Comparison of ENCODE assay signal across 9 mouse cellular contexts in genomic region chr10:60195087-60195486, GRCm38 (mm10). TPM values are rescaled to one million over a fixed set of nuclear protein-coding genes. Genes with fewer than 3 reads are reported as not detected.
A peak's percentile ranks its signal among the peaks of the same experiment; 100 is the strongest.
DNase-seq lines count a peak whose midpoint lies in the region; ATAC-seq and TF ChIP-seq lines count a peak whose summit lies in the region.
"Had no signal": no experiment of that assay in that cellular context is flagged by ENCODE, and none has a peak within 500 bp of the region (broad histone marks: within the 10 kb centered on the region; RNA-seq: fewer than 3 reads in every experiment).

No protein-coding gene starts in this region.

- H3K4me1 ChIP-seq in heart, embryonic 10.5 days, result peaks cover 31% of the 10 kb centered on the region
- peaks cover 3% of the 10 kb centered on the region for H3K4me1 ChIP-seq in heart, adult 2 months (ENCODE audit: control insufficient read depth, insufficient read depth, low read length)
- H3K4me1 ChIP-seq in forebrain, postnatal 0 days (ENCODE audit: insufficient read depth), result peaks cover 20% of the 10 kb centered on the region; the same call in 1 of the 2 replicates
- H3K4me1 ChIP-seq in midbrain, embryonic 16.5 days (ENCODE audit: control insufficient read depth, insufficient read depth, low read length), result peaks cover 23% of the 10 kb centered on the region; the same call in 1 of the 2 replicates

- no peaks in the 10 kb centered on the region for H3K36me3 ChIP-seq in heart, embryonic 10.5 days
- H3K36me3 ChIP-seq in heart, adult 2 months (ENCODE audit: control insufficient read depth, insufficient read depth, low read length), result no peaks in the 10 kb centered on the region
- no peaks in the 10 kb centered on the region for H3K36me3 ChIP-seq in forebrain, postnatal 0 days (ENCODE audit: insufficient read depth)
- H3K36me3 ChIP-seq in midbrain, embryonic 16.5 days (ENCODE audit: control insufficient read depth, insufficient read depth, low read length), result no peaks in the 10 kb centered on the region

- H3K4me3 ChIP-seq in heart, embryonic 10.5 days, result no peak overlapping the region
- no peak overlapping the region for H3K4me3 ChIP-seq in heart, adult 2 months
- no peak overlapping the region for H3K4me3 ChIP-seq in forebrain, postnatal 0 days (ENCODE audit: low read depth, low read length)
- H3K4me3 ChIP-seq in midbrain, embryonic 16.5 days (ENCODE audit: low read depth, low read length), result no peak overlapping the region
- H3K4me3 ChIP-seq: erythroblast, embryonic 14.5 days had no signal

- H3K9ac ChIP-seq in heart, adult 2 months (ENCODE audit: low read depth, low read length), result no peak overlapping the region
- no peak overlapping the region for H3K9ac ChIP-seq in forebrain, postnatal 0 days
- H3K9ac ChIP-seq in midbrain, embryonic 16.5 days (ENCODE audit: low read depth, low read length), result no peak overlapping the region

- TF ChIP-seq EP300 in heart, adult 2 months (IDR thresholded peaks at IDR 0.05; ENCODE audit: insufficient read depth, low read depth, low read length), result no peak

- peak overlapping the region; percentile 36; the same call in 1 of the 2 replicates for H3K27ac ChIP-seq in heart, embryonic 10.5 days
- no peak overlapping the region for H3K27ac ChIP-seq in heart, adult 2 months
- no peak overlapping the region for H3K27ac ChIP-seq in forebrain, postnatal 0 days (ENCODE audit: low read depth, low read length)
- peak overlapping the region; percentile 57 for H3K27ac ChIP-seq in midbrain, embryonic 16.5 days (ENCODE audit: low read length)

- H3K27me3 ChIP-seq in heart, embryonic 10.5 days (ENCODE audit: insufficient read depth, poor library complexity, severe bottlenecking), result peaks cover 28% of the 10 kb centered on the region
- H3K27me3 ChIP-seq in heart, adult 2 months (ENCODE audit: control insufficient read depth, insufficient read depth, low read length), result no peaks in the 10 kb centered on the region
- no peaks in the 10 kb centered on the region for H3K27me3 ChIP-seq in forebrain, postnatal 0 days (ENCODE audit: insufficient read depth, low read length)
- no peaks in the 10 kb centered on the region for H3K27me3 ChIP-seq in midbrain, embryonic 16.5 days (ENCODE audit: control insufficient read depth, insufficient read depth, low read depth, low read length)

- intact Hi-C loops in heart, adult 2 months (cut with DNase I), result no loop called here

- DNase-seq in heart, embryonic 10.5 days (ENCODE audit: low spot score), result no peak
- no peak for DNase-seq in heart, adult 2 months
- peak; percentile 97 for DNase-seq in brain, adult 2 months (ENCODE audit: low read depth, low spot score)
- peak; percentile 60 for DNase-seq in forebrain, postnatal 0 days
- DNase-seq in kidney, postnatal 25 days, result peak; percentile 79
- no peak for DNase-seq in urinary bladder, postnatal 25 days (ENCODE audit: low spot score)
- no peak for DNase-seq in urinary bladder, postnatal 10 days (ENCODE audit: low spot score)

- no peaks in the 10 kb centered on the region for H3K9me3 ChIP-seq in heart, embryonic 10.5 days
- H3K9me3 ChIP-seq in forebrain, postnatal 0 days (ENCODE audit: low read length), result no peaks in the 10 kb centered on the region
- H3K9me3 ChIP-seq in midbrain, embryonic 16.5 days (replicated peaks; ENCODE audit: control insufficient read depth, low read length, poor library complexity, severe bottlenecking), result no peaks in the 10 kb centered on the region

- no peak for TF ChIP-seq CTCF in heart, adult 2 months (IDR thresholded peaks at IDR 0.05)
- 0 out of 2 replicates have a peak, but pooled peaks have one; percentile 9 for TF ChIP-seq CTCF in forebrain, postnatal 0 days (IDR thresholded peaks at IDR 0.05; ENCODE audit: low read depth)

- peak; percentile 19; the same call in 1 of the 2 replicates for ATAC-seq in forebrain, postnatal 0 days
- no peak for ATAC-seq in midbrain, embryonic 16.5 days

- H3K79me2 ChIP-seq in heart, adult 2 months (replicated peaks; ENCODE audit: control insufficient read depth, insufficient read depth, low read length), result no peaks in the 10 kb centered on the region

- 30% methylated on average over 4 of the region's 4 CpGs for WGBS in heart, embryonic 10.5 days
- WGBS in heart, adult 2 months, result 18% methylated on average over 4 of the region's 4 CpGs
- WGBS in forebrain, postnatal 0 days, result 9% methylated on average over 4 of the region's 4 CpGs
- WGBS in midbrain, embryonic 16.5 days, result 32% methylated on average over 4 of the region's 4 CpGs

- no peak overlapping the region for H3K4me2 ChIP-seq in forebrain, postnatal 0 days (ENCODE audit: low read depth)
- H3K4me2 ChIP-seq in midbrain, embryonic 16.5 days (ENCODE audit: low read length), result no peak overlapping the region

- TF ChIP-seq POLR2A in heart, adult 2 months (IDR thresholded peaks at IDR 0.05; ENCODE audit: insufficient read depth, low read depth, low read length), result no peak

RNA-seq across cellular contexts. Expression of gene Chst3, which starts 24.0 kb away (rescaled TPM):
- 0.51 and 0.89 TPM in 2 replicates for polyA plus RNA-seq in heart, embryonic 10.5 days (2016; fragmentation: Nextera tagmentation; extraction: Ambion mirVana)
- total RNA-seq in heart, adult 2 months (2021), result under 1 TPM; 0.80 to 0.91 TPM
- 1.3 and 1.5 TPM in 2 replicates for polyA plus RNA-seq in heart, adult 2 months (2012; rRNA removed)
- 3.9 and 5.6 TPM in 2 replicates for total RNA-seq in forebrain, postnatal 0 days (2014; rRNA removed)
- 0.33 and 0.61 TPM in 2 replicates for polyA plus RNA-seq in forebrain, postnatal 0 days (2015; fragmentation: Nextera tagmentation; extraction: Ambion mirVana)
- polyA plus RNA-seq in midbrain, embryonic 16.5 days (2015; fragmentation: Nextera tagmentation; extraction: Ambion mirVana), result 0.97 and 1.0 TPM in 2 replicates
- polyA plus RNA-seq: erythroblast, embryonic 14.5 days had no signal

Comparison
In these comparisons a context has a peak if more than half of its experiments do, and no peak if none do; other contexts are left out.
1. H3K27ac ChIP-seq: peak in heart, embryonic 10.5 days (single experiment) and midbrain, embryonic 16.5 days (single experiment); none in heart, adult 2 months (single experiment) and forebrain, postnatal 0 days (single experiment).
2. DNase-seq: peak in brain, adult 2 months (single experiment), forebrain, postnatal 0 days (single experiment) and kidney, postnatal 25 days (2 of 2); none in heart, embryonic 10.5 days (single experiment), heart, adult 2 months (0 of 2), urinary bladder, postnatal 25 days (single experiment) and urinary bladder, postnatal 10 days (single experiment).